Mouse (Mus musculus) olfactory bulb, adult 2 months (tissue): ENCODE measurements around the gene Vps54.

Experiments
- CTCF ChIP-seq: fragments of 200-500 bp; IDR thresholded peaks from 2 replicates; pipeline ENCODE4 v1.5.1; 2012; ENCODE audit warnings: low read depth, mild to moderate bottlenecking, low read length, moderate library complexity; ENCODE audit not compliant: insufficient read depth
- POLR2A ChIP-seq: fragments of 200-500 bp; IDR thresholded peaks from 2 replicates; pipeline ENCODE4 v1.6.1; 2012; ENCODE audit warnings: mild to moderate bottlenecking, low read depth, low read length, moderate library complexity; ENCODE audit not compliant: insufficient read depth

DNA sequence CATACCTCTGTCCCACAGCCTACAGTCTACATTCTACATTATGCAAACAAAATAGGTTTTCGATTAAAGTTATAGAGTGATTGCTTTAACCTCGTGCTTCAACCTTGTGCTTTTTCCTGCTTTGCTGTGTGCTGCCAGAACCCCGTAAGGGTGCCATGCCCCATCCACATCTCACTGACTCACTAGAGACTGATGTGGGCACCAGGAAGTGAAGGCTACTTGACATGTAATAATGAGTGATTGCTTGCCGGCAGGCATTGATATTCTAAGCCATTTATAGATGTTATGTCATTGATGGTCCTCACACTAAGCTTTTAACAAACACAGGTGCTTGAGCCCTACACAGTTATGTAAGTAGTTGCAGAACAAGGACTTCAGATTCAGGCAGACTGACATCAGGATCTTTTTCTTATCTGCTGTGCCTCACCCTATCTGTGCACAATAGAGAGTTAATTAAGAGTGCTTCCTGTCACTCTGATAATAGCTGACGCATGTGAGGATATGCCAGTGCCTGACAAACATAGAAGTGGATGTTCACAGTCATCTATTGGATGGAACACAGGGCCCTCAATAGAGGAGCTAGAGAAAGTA, 68.1 kb downstream of the Vps54 start:
- TF ChIP-seq POLR2A = no peak
- TF ChIP-seq CTCF = no peak
